Mouse (Mus musculus): ENCODE results near the gene Pcbp4. TPM values are rescaled to one million over a fixed set of nuclear protein-coding genes. Genes with fewer than 3 reads are reported as not detected.
"Not testable (repeated sequence)": the region's sequence is repeated elsewhere in the genome, so short reads cannot be mapped to it uniquely, and the experiment has no call there.

Pcbp4 gene
- polyA plus RNA-seq, 1 experiment from 2014 or later = 249 TPM

- no peak overlapping the region for H3K4me3 ChIP-seq (replicated peaks; ENCODE audit: low read length)
- H3K9ac ChIP-seq (replicated peaks; ENCODE audit: low read depth, low read length) = no peak overlapping the region
- H3K27ac ChIP-seq (ENCODE audit: low read length) = no peak overlapping the region
- ATAC-seq = no peak
- peaks cover 11% of the 10 kb centered on the region for H3K4me1 ChIP-seq (replicated peaks; ENCODE audit: control insufficient read depth, insufficient read depth, low read length)
- no peak overlapping the region for H3K4me2 ChIP-seq (ENCODE audit: low read length)
- no peaks in the 10 kb centered on the region for H3K27me3 ChIP-seq (replicated peaks; ENCODE audit: control insufficient read depth, insufficient read depth, low read length)
- H3K9me3 ChIP-seq (ENCODE audit: control insufficient read depth, low read length) = no peaks in the 10 kb centered on the region
- WGBS = 88% methylated on average over 17 of the region's 17 CpGs
- peaks cover 15% of the 10 kb centered on the region for H3K36me3 ChIP-seq (ENCODE audit: control insufficient read depth, insufficient read depth)
These were observed 29.6 kb downstream of the Pcbp4 start for GRCm38 (mm10) chr9:106482578-106483115.

- no peaks in the 10 kb centered on the region for H3K27me3 ChIP-seq (replicated peaks; ENCODE audit: control insufficient read depth, insufficient read depth, low read length)
- ATAC-seq = no peak
- peaks cover 6% of the 10 kb centered on the region for H3K4me1 ChIP-seq (replicated peaks; ENCODE audit: control insufficient read depth, insufficient read depth, low read length)
- H3K9me3 ChIP-seq (ENCODE audit: control insufficient read depth, low read length) = no peaks in the 10 kb centered on the region
- H3K4me3 ChIP-seq (replicated peaks; ENCODE audit: low read length) = no peak overlapping the region
- H3K9ac ChIP-seq (replicated peaks; ENCODE audit: low read depth, low read length) = no peak overlapping the region
- no peak overlapping the region for H3K27ac ChIP-seq (ENCODE audit: low read length)
- 98% methylated on average over 10 of the region's 10 CpGs for WGBS
- no peak overlapping the region for H3K4me2 ChIP-seq (ENCODE audit: low read length)
- H3K36me3 ChIP-seq (ENCODE audit: control insufficient read depth, insufficient read depth) = peaks cover 15% of the 10 kb centered on the region
These were observed 30.0 kb downstream of the Pcbp4 start for GRCm38 (mm10) chr9:106483136-106483535.

- Histone ChIP-seq H3K9ac (replicated peaks; ENCODE audit: low read depth, low read length) (no peak overlapping the region), H3K27ac (ENCODE audit: low read length) (no peak overlapping the region), H3K4me1 (replicated peaks; ENCODE audit: control insufficient read depth, insufficient read depth, low read length) (peaks cover 1% of the 10 kb centered on the region; the same call in 1 of the 2 replicates), H3K27me3 (replicated peaks; ENCODE audit: control insufficient read depth, insufficient read depth, low read length) (no peaks in the 10 kb centered on the region), H3K4me3 (replicated peaks; ENCODE audit: low read length) (no peak overlapping the region), H3K36me3 (ENCODE audit: control insufficient read depth, insufficient read depth) (peaks cover 15% of the 10 kb centered on the region), H3K9me3 (ENCODE audit: control insufficient read depth, low read length) (no peaks in the 10 kb centered on the region), H3K4me2 (ENCODE audit: low read length) (no peak overlapping the region)
- no peak for ATAC-seq
- 93% methylated on average over 17 of the region's 17 CpGs for WGBS
These were observed 30.5 kb downstream of the Pcbp4 start for GRCm38 (mm10) chr9:106483606-106484005.

- no peak overlapping the region for H3K4me3 ChIP-seq (replicated peaks; ENCODE audit: low read length)
- H3K9ac ChIP-seq (replicated peaks; ENCODE audit: low read depth, low read length) = no peak overlapping the region
- ATAC-seq = no peak
- no peaks in the 10 kb centered on the region for H3K4me1 ChIP-seq (replicated peaks; ENCODE audit: control insufficient read depth, insufficient read depth, low read length)
- no peaks in the 10 kb centered on the region for H3K27me3 ChIP-seq (replicated peaks; ENCODE audit: control insufficient read depth, insufficient read depth, low read length)
- H3K4me2 ChIP-seq (ENCODE audit: low read length) = no peak overlapping the region
- H3K9me3 ChIP-seq (ENCODE audit: control insufficient read depth, low read length) = no peaks in the 10 kb centered on the region
- H3K27ac ChIP-seq (ENCODE audit: low read length) = no peak overlapping the region
- H3K36me3 ChIP-seq (ENCODE audit: control insufficient read depth, insufficient read depth) = peaks cover 15% of the 10 kb centered on the region
- WGBS = 80% methylated on average over 10 of the region's 10 CpGs
These were observed 32.0 kb downstream of the Pcbp4 start for GRCm38 (mm10) chr9:106485076-106485475.

- H3K4me3 ChIP-seq (replicated peaks; ENCODE audit: low read length); H3K27ac ChIP-seq (ENCODE audit: low read length); H3K9me3 ChIP-seq (ENCODE audit: control insufficient read depth, low read length); ATAC-seq; H3K4me1 ChIP-seq (replicated peaks; ENCODE audit: control insufficient read depth, insufficient read depth, low read length); H3K27me3 ChIP-seq (replicated peaks; ENCODE audit: control insufficient read depth, insufficient read depth, low read length); H3K4me2 ChIP-seq (ENCODE audit: low read length); H3K9ac ChIP-seq (replicated peaks; ENCODE audit: low read depth, low read length): not testable (repeated sequence)
- peaks cover 15% of the 10 kb centered on the region for H3K36me3 ChIP-seq (ENCODE audit: control insufficient read depth, insufficient read depth)
- 76% methylated on average over 6 of the region's 6 CpGs for WGBS
These were observed 34.5 kb downstream of the Pcbp4 start for GRCm38 (mm10) chr9:106487602-106488001.

- H3K27ac ChIP-seq (ENCODE audit: low read length) = no peak within 1 kb of the TSS
- no peak for ATAC-seq
- H3K36me3 ChIP-seq (ENCODE audit: control insufficient read depth, insufficient read depth) = no peaks in the 10 kb centered on the region
- no peaks in the 10 kb centered on the region for H3K4me1 ChIP-seq (replicated peaks; ENCODE audit: control insufficient read depth, insufficient read depth, low read length)
- no peak within 1 kb of the TSS for H3K9ac ChIP-seq (replicated peaks; ENCODE audit: low read depth, low read length)
- H3K27me3 ChIP-seq (replicated peaks; ENCODE audit: control insufficient read depth, insufficient read depth, low read length) = no peaks in the 10 kb centered on the region
- 94% methylated on average over 6 of the region's 6 CpGs for WGBS
- H3K4me3 ChIP-seq (replicated peaks; ENCODE audit: low read length) = no peak within 1 kb of the TSS
- no peak within 1 kb of the TSS for H3K4me2 ChIP-seq (ENCODE audit: low read length)
- no peaks in the 10 kb centered on the region for H3K9me3 ChIP-seq (ENCODE audit: control insufficient read depth, low read length)
These were observed 46.6 kb downstream of the Pcbp4 start, which contains the start of gene Iqcf1 for GRCm38 (mm10) chr9:106499667-106500066. Gene Iqcf1, plus strand, starts transcription at chr9:106499967.

GRCm38 (mm10) chr9:106501846-106502245 is 48.8 kb downstream of the Pcbp4 start:
- ATAC-seq = no peak
- H3K9ac ChIP-seq (replicated peaks; ENCODE audit: low read depth, low read length) = no peak overlapping the region
- H3K4me3 ChIP-seq (replicated peaks; ENCODE audit: low read length) = no peak overlapping the region
- no peaks in the 10 kb centered on the region for H3K27me3 ChIP-seq (replicated peaks; ENCODE audit: control insufficient read depth, insufficient read depth, low read length)
- 90% methylated on average over 22 of the region's 22 CpGs for WGBS
- no peak overlapping the region for H3K4me2 ChIP-seq (ENCODE audit: low read length)
- no peaks in the 10 kb centered on the region for H3K9me3 ChIP-seq (ENCODE audit: control insufficient read depth, low read length)
- no peaks in the 10 kb centered on the region for H3K36me3 ChIP-seq (ENCODE audit: control insufficient read depth, insufficient read depth)
- H3K4me1 ChIP-seq (replicated peaks; ENCODE audit: control insufficient read depth, insufficient read depth, low read length) = no peaks in the 10 kb centered on the region
- no peak overlapping the region for H3K27ac ChIP-seq (ENCODE audit: low read length)

GRCm38 (mm10) chr9:106504246-106504645 is 51.2 kb downstream of the Pcbp4 start:
- no peaks in the 10 kb centered on the region for H3K4me1 ChIP-seq (replicated peaks; ENCODE audit: control insufficient read depth, insufficient read depth, low read length)
- no peak overlapping the region for H3K4me3 ChIP-seq (replicated peaks; ENCODE audit: low read length)
- H3K27me3 ChIP-seq (replicated peaks; ENCODE audit: control insufficient read depth, insufficient read depth, low read length) = no peaks in the 10 kb centered on the region
- H3K9ac ChIP-seq (replicated peaks; ENCODE audit: low read depth, low read length) = no peak overlapping the region
- 77% methylated on average over 6 of the region's 6 CpGs for WGBS
- H3K4me2 ChIP-seq (ENCODE audit: low read length) = no peak overlapping the region
- no peak for ATAC-seq
- no peaks in the 10 kb centered on the region for H3K9me3 ChIP-seq (ENCODE audit: control insufficient read depth, low read length)
- H3K27ac ChIP-seq (ENCODE audit: low read length) = no peak overlapping the region
- H3K36me3 ChIP-seq (ENCODE audit: control insufficient read depth, insufficient read depth) = no peaks in the 10 kb centered on the region

- no peaks in the 10 kb centered on the region for H3K9me3 ChIP-seq (ENCODE audit: control insufficient read depth, low read length)
- 89% methylated on average over 10 of the region's 10 CpGs for WGBS
These were observed 56.3 kb downstream of the Pcbp4 start for GRCm38 (mm10) chr9:106509356-106509755.

More at GRCm38 (mm10) chr9:106509356-106509755, 56.3 kb downstream of the Pcbp4 start:
- no peak overlapping the region for H3K4me2 ChIP-seq (ENCODE audit: low read length)
- no peak for ATAC-seq
- peaks cover 10% of the 10 kb centered on the region; the same call in 1 of the 2 replicates for H3K4me1 ChIP-seq (replicated peaks; ENCODE audit: control insufficient read depth, insufficient read depth, low read length)
- no peak overlapping the region for H3K4me3 ChIP-seq (replicated peaks; ENCODE audit: low read length)
- no peak overlapping the region for H3K9ac ChIP-seq (replicated peaks; ENCODE audit: low read depth, low read length)
- no peaks in the 10 kb centered on the region for H3K36me3 ChIP-seq (ENCODE audit: control insufficient read depth, insufficient read depth)
- H3K27me3 ChIP-seq (replicated peaks; ENCODE audit: control insufficient read depth, insufficient read depth, low read length) = no peaks in the 10 kb centered on the region
- H3K27ac ChIP-seq (ENCODE audit: low read length) = no peak overlapping the region

Measured in forebrain, embryonic 16.5 days (tissue).